Mouse (Mus musculus): ENCODE measurements around the gene Ehd1. TPM values are rescaled to one million over a fixed set of nuclear protein-coding genes. Genes with fewer than 3 reads are reported as not detected.

Gene Ehd1
- polyA plus RNA-seq, 1 experiment from 2014 or later = 68.4 TPM

DNA sequence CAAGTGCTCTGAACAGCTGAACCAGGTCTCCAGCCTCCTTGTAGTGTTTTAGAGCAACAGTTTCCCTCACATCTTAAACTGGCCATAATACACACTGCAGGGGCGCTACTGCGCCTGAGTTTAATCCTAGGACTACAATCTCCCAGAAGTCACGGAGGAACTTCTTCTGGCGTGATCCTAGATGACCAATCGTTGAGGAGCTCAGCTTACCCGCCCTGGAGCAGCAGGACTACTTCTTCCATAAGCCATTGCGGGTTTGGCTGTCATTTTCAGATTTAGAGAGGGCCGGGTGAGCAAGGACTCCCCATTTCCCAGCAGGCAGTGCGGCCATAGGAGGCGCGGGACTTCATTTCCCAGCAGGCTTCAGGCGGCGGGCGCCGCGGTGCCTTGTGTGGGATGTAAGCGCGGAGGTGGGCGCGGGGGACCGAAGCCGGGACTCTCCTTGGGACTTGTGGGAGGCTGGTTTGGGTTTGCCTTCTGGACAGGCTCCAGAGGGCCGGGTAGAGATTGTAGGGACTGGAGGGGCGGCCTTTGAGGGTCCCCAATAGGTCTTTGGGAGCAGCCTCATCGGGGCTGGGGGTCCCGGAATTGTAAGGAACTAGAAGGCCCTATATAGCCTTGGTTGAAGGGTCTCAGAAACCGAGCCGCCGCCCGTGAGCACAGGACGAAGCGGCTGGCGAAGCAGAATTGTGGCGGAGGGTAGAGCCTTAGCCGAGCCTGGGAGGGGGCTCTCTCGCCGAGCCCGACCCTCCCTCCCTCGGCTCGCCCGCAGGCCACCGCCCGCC lies 58.3 kb downstream of the Ehd1 start, which contains the start of gene Men1:
Men1 (plus strand) TSS at position 307 of the 785 bp plus-strand sequence.
- Histone ChIP-seq H3K4me2 (ENCODE audit: low read depth, low read length) (peak within 1 kb of the TSS; percentile 93), H3K4me1 (ENCODE audit: control insufficient read depth, insufficient read depth, low read length) (peaks cover 17% of the 10 kb centered on the region), H3K27me3 (replicated peaks; ENCODE audit: control insufficient read depth, insufficient read depth, low read length) (no peaks in the 10 kb centered on the region), H3K4me3 (ENCODE audit: low read depth, low read length) (peak within 1 kb of the TSS; percentile 91), H3K36me3 (ENCODE audit: control insufficient read depth, insufficient read depth, low read length) (peaks cover 31% of the 10 kb centered on the region), H3K27ac (replicated peaks; ENCODE audit: low read depth, low read length) (peak within 1 kb of the TSS; percentile 83), H3K9ac (ENCODE audit: low read depth, low read length) (peak within 1 kb of the TSS; percentile 89), H3K9me3 (ENCODE audit: control insufficient read depth, low read length) (no peaks in the 10 kb centered on the region)
- peak; percentile 100 for DNase-seq (ENCODE audit: low spot score)
- ATAC-seq (ENCODE audit: low read depth) = peak; percentile 97
- under 1% methylated on average over 25 of the region's 43 CpGs for WGBS

DNA sequence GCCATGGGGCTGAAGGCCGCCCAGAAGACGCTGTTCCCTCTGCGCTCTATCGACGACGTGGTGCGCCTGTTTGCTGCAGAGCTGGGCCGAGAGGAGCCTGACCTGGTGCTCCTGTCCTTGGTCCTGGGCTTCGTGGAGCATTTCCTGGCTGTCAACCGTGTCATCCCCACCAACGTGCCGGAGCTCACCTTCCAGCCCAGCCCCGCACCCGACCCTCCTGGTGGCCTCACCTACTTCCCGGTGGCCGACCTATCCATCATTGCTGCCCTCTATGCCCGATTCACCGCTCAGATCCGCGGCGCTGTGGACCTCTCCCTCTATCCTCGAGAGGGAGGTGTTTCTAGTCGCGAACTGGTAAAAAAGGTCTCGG lies 58.9 kb downstream of the Ehd1 start:
- Histone ChIP-seq H3K4me2 (ENCODE audit: low read depth, low read length) (peak overlapping the region; percentile 93), H3K9ac (ENCODE audit: low read depth, low read length) (peak overlapping the region; percentile 89), H3K27ac (replicated peaks; ENCODE audit: low read depth, low read length) (peak overlapping the region; percentile 83), H3K4me3 (ENCODE audit: low read depth, low read length) (peak overlapping the region; percentile 91), H3K9me3 (ENCODE audit: control insufficient read depth, low read length) (no peaks in the 10 kb centered on the region), H3K36me3 (ENCODE audit: control insufficient read depth, insufficient read depth, low read length) (peaks cover 35% of the 10 kb centered on the region), H3K27me3 (replicated peaks; ENCODE audit: control insufficient read depth, insufficient read depth, low read length) (no peaks in the 10 kb centered on the region), H3K4me1 (ENCODE audit: control insufficient read depth, insufficient read depth, low read length) (peaks cover 17% of the 10 kb centered on the region)
- no peak; the same call in 1 of the 2 replicates for ATAC-seq (ENCODE audit: low read depth)
- under 1% methylated on average over 15 of the region's 25 CpGs for WGBS
- no peak for DNase-seq (ENCODE audit: low spot score)

DNA sequence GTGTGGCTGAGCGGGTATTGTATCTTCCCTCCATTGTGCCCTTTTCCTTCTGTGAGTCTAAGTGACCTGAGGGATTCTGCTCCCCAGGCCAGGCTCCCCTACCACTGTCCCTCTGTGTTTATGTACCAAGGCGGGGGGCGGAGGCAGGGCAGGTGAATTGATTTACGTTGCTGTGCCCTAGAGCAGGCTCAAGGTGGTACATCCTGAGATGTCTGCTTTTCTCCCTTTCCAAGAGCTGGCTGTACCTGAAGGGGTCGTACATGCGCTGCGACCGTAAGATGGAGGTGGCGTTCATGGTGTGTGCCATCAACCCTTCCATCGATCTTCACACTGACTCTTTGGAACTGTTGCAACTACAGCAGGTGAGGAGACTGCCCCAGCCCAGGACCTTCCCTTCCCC lies 60.4 kb downstream of the Ehd1 start:
- no peaks in the 10 kb centered on the region for H3K9me3 ChIP-seq (ENCODE audit: control insufficient read depth, low read length)
- WGBS = 96% methylated on average over 10 of the region's 10 CpGs
- H3K4me2 ChIP-seq (ENCODE audit: low read depth, low read length) = peak overlapping the region; percentile 93
- no peak overlapping the region for H3K4me3 ChIP-seq (ENCODE audit: low read depth, low read length)
- no peak overlapping the region for H3K27ac ChIP-seq (replicated peaks; ENCODE audit: low read depth, low read length)
- ATAC-seq (ENCODE audit: low read depth) (no peak), DNase-seq (ENCODE audit: low spot score) (no peak)
- no peaks in the 10 kb centered on the region for H3K27me3 ChIP-seq (replicated peaks; ENCODE audit: control insufficient read depth, insufficient read depth, low read length)
- H3K9ac ChIP-seq (ENCODE audit: low read depth, low read length) = peak overlapping the region; percentile 89; the same call in 1 of the 2 replicates
- H3K4me1 ChIP-seq (ENCODE audit: control insufficient read depth, insufficient read depth, low read length) = peaks cover 17% of the 10 kb centered on the region
- peaks cover 35% of the 10 kb centered on the region for H3K36me3 ChIP-seq (ENCODE audit: control insufficient read depth, insufficient read depth, low read length)

DNA sequence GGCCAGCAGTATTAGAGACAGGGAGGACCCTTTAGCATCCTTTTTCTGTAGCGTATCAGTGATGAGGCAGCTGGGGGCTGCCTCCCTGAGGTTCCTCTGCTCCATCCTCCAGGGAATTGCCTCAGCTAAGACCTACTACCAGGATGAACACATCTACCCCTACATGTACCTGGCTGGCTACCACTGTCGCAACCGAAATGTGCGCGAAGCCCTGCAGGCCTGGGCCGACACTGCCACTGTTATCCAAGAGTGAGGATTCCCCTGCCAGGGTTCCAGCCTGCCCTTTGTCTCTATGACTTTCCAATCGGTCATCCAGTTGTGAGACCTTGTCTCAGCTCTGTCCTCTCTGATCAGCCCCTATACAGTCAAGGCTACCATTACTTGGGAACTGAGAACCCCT lies 61.6 kb downstream of the Ehd1 start:
- Histone ChIP-seq H3K27ac (replicated peaks; ENCODE audit: low read depth, low read length) (no peak overlapping the region), H3K4me1 (ENCODE audit: control insufficient read depth, insufficient read depth, low read length) (peaks cover 17% of the 10 kb centered on the region), H3K4me2 (ENCODE audit: low read depth, low read length) (no peak overlapping the region), H3K4me3 (ENCODE audit: low read depth, low read length) (no peak overlapping the region), H3K9ac (ENCODE audit: low read depth, low read length) (no peak overlapping the region), H3K9me3 (ENCODE audit: control insufficient read depth, low read length) (no peaks in the 10 kb centered on the region), H3K36me3 (ENCODE audit: control insufficient read depth, insufficient read depth, low read length) (peaks cover 43% of the 10 kb centered on the region), H3K27me3 (replicated peaks; ENCODE audit: control insufficient read depth, insufficient read depth, low read length) (no peaks in the 10 kb centered on the region)
- ATAC-seq (ENCODE audit: low read depth) (no peak), DNase-seq (ENCODE audit: low spot score) (no peak)
- WGBS = 94% methylated on average over 7 of the region's 7 CpGs

DNA sequence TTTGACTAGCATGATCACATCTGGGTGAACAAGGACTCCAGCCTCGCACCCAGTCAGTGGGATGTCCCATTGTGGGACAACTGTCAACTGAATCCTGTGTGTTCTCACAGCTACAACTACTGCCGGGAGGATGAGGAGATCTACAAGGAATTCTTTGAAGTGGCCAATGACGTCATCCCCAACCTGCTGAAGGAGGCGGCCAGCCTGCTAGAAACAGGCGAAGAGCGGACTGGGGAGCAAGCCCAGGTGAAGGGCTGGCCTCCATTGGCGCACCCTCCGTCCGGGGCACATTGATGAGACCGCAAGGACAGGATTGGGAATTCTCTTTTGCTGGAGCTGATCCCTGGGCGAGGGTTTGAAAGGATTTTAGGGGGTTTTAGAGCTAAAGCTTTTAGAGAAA lies 62.2 kb downstream of the Ehd1 start:
- WGBS = 92% methylated on average over 11 of the region's 11 CpGs

DNA sequence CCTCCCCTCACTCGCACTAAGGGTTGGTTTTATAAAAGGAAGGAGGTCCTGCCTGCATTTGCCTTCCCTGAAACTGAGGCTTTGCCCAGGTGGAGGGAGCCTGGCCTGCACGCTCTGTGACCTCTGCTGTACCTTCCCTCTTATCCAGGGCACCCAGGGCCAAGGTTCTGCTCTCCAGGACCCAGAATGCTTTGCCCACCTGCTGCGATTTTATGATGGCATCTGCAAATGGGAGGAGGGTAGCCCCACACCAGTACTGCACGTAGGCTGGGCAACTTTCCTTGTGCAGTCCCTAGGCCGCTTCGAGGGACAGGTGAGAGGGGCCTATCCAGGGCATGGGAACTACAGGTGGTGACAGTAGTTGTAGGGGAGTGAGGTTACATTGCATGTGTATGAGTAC lies 62.7 kb downstream of the Ehd1 start:
- Histone ChIP-seq H3K4me1 (ENCODE audit: control insufficient read depth, insufficient read depth, low read length) (peaks cover 15% of the 10 kb centered on the region), H3K9ac (ENCODE audit: low read depth, low read length) (no peak overlapping the region), H3K36me3 (ENCODE audit: control insufficient read depth, insufficient read depth, low read length) (peaks cover 52% of the 10 kb centered on the region), H3K27me3 (replicated peaks; ENCODE audit: control insufficient read depth, insufficient read depth, low read length) (no peaks in the 10 kb centered on the region), H3K27ac (replicated peaks; ENCODE audit: low read depth, low read length) (no peak overlapping the region), H3K4me2 (ENCODE audit: low read depth, low read length) (no peak overlapping the region), H3K4me3 (ENCODE audit: low read depth, low read length) (no peak overlapping the region), H3K9me3 (ENCODE audit: control insufficient read depth, low read length) (no peaks in the 10 kb centered on the region)
- 93% methylated on average over 6 of the region's 6 CpGs for whole genome bisulfite sequencing
- DNase-seq (ENCODE audit: low spot score) (no peak), ATAC-seq (ENCODE audit: low read depth) (no peak)

More for the DNA sequence above, 62.2 kb downstream of the Ehd1 start:
- H3K36me3 ChIP-seq (ENCODE audit: control insufficient read depth, insufficient read depth, low read length) = peaks cover 47% of the 10 kb centered on the region
- H3K27ac ChIP-seq (replicated peaks; ENCODE audit: low read depth, low read length) = no peak overlapping the region
- no peaks in the 10 kb centered on the region for H3K9me3 ChIP-seq (ENCODE audit: control insufficient read depth, low read length)
- DNase-seq (ENCODE audit: low spot score) = no peak
- H3K4me3 ChIP-seq (ENCODE audit: low read depth, low read length) = no peak overlapping the region
- H3K4me1 ChIP-seq (ENCODE audit: control insufficient read depth, insufficient read depth, low read length) = peaks cover 17% of the 10 kb centered on the region
- no peak for ATAC-seq (ENCODE audit: low read depth)
- no peaks in the 10 kb centered on the region for H3K27me3 ChIP-seq (replicated peaks; ENCODE audit: control insufficient read depth, insufficient read depth, low read length)
- no peak overlapping the region for H3K4me2 ChIP-seq (ENCODE audit: low read depth, low read length)
- H3K9ac ChIP-seq (ENCODE audit: low read depth, low read length) = no peak overlapping the region

DNA sequence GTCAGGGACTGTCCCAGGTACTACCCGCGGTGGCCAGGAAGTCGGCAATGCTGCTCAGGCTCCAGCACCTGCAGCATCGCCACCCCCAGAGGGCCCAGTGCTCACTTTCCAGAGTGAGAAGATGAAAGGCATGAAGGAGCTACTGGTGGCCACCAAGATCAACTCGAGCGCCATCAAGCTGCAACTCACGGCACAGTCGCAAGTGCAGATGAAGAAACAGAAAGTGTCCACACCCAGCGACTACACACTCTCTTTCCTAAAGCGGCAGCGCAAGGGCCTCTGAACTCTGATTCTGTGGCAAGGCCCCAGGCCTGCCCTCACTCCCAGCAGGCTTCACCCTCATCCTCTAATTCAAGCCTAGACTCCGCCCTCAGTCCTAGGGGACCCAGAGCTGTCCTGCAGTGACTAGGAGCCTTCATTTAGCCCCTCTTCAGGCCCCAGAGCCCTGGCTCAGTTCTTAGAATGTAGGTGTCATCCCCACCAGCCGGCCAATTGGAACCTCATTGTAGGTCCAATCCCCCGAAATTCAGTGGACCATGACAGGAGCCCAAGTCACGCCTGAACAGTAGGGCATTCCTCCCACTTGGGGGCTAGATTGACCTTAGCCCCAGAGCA lies 63.5 kb downstream of the Ehd1 start:
- Histone ChIP-seq H3K27me3 (replicated peaks; ENCODE audit: control insufficient read depth, insufficient read depth, low read length) (no peaks in the 10 kb centered on the region), H3K4me2 (ENCODE audit: low read depth, low read length) (no peak overlapping the region), H3K27ac (replicated peaks; ENCODE audit: low read depth, low read length) (no peak overlapping the region), H3K4me1 (ENCODE audit: control insufficient read depth, insufficient read depth, low read length) (peaks cover 13% of the 10 kb centered on the region), H3K9ac (ENCODE audit: low read depth, low read length) (no peak overlapping the region), H3K9me3 (ENCODE audit: control insufficient read depth, low read length) (no peaks in the 10 kb centered on the region), H3K4me3 (ENCODE audit: low read depth, low read length) (no peak overlapping the region), H3K36me3 (ENCODE audit: control insufficient read depth, insufficient read depth, low read length) (peaks cover 60% of the 10 kb centered on the region)
- no peak for DNase-seq (ENCODE audit: low spot score)
- ATAC-seq (ENCODE audit: low read depth) = no peak
- 71% methylated on average over 15 of the region's 15 CpGs for WGBS

DNA sequence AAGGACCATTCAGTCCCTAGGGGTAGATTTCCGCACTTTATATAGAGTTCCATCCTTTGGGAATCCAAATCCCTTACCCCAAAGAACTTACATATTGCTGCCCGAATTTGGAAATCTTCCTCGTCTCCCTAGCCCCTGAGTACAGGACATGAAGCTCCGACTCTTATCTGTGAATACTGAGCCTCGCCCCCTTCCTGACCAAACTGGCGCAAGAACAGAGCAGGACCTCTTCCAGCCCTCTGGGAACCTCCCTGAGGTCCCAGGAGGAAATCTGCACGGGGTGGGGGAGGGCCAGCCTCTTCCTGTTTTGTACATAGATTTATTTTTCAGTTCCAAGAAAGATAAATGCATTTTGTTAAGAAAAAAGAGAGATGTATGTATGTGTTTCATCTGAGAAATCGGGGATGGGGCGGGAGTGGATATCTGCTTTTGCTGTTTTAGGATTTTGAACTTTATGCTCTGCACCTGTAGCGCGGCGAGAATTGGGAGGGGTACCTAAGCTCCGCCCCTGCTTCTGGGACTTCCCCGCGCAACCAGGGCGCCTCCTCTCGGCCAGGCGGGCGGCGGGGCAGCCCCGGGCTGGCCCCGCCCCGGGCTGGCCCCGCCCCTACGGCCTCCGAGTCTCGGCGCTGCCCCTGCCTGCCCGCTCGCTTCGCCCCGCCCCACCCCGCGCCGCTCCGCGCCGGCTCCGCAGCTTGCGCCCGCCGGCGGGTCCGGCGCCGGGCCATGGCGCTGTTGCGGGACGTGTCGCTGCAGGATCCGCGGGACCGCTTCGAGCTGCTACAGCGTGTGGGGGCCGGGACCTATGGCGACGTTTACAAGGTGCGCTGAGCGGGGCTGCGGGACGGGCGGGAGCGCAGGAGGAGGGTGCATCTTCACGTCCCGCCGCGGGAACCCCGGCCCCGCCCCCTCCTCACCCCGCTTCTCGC lies 64.3 kb downstream of the Ehd1 start, which contains the start of gene Map4k2:
Map4k2 (plus strand) TSS at position 612 of the 929 bp plus-strand sequence.
- Histone ChIP-seq H3K9ac (ENCODE audit: low read depth, low read length) (peak within 1 kb of the TSS; percentile 76), H3K27ac (replicated peaks; ENCODE audit: low read depth, low read length) (peak within 1 kb of the TSS; percentile 46; the same call in 1 of the 2 replicates), H3K4me3 (ENCODE audit: low read depth, low read length) (peak within 1 kb of the TSS; percentile 68), H3K36me3 (ENCODE audit: control insufficient read depth, insufficient read depth, low read length) (peaks cover 67% of the 10 kb centered on the region), H3K4me1 (ENCODE audit: control insufficient read depth, insufficient read depth, low read length) (peaks cover 11% of the 10 kb centered on the region), H3K9me3 (ENCODE audit: control insufficient read depth, low read length) (no peaks in the 10 kb centered on the region), H3K27me3 (replicated peaks; ENCODE audit: control insufficient read depth, insufficient read depth, low read length) (no peaks in the 10 kb centered on the region), H3K4me2 (ENCODE audit: low read depth, low read length) (peak within 1 kb of the TSS; percentile 88)
- WGBS = 8% methylated on average over 45 of the region's 72 CpGs
- DNase-seq (ENCODE audit: low spot score) (peak; percentile 86), ATAC-seq (ENCODE audit: low read depth) (peak; percentile 84)
